In the genomic region with DNA sequence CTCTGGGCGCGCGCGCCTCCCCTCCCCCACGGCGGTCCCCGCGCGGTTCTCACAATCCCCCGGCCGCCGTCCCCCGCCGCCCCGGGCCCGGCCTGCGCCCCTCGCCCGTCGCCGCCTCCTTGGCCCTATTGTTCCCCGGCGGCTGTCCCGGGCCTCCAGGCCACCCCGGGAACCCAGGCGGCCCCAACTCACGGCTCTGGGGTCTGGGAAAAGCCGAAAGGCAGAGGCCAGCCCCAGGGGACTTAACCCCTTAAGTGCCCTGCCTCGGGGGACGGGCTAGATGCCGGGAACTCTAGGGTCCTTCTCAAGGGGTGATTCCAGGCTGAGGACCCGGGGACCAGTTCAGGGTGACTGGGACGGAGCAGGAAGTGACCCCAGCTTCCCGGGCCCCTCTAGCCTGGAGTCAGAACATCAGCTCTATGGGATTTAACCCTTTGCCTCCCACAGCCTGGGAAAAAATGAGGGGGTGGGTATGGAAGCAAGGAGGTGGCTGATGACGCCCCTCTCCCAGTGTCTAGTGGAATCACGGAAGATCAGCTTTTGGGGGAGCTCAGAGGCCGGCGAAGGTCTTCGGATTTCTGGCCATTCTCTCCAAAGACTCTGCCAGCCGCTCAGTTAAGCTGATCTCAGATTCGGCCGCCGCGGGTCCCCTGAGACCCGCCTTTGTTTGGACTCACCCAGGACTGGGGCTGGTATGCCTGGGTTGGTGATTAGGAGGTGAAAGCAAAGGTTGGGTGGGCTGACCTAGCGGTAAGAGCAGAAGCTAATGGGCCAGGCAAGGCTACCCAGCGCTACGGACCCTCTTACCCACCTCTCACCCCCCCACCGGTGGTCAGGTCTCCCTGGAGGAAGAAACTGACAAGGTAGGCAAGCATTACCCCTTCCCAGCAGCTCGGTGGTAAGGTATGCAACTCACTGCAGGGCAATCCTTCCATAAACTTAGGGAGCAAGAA, we compare ENCODE assay signal across 8 mouse cellular contexts. TPM values are rescaled to one million over a fixed set of nuclear protein-coding genes. Genes with fewer than 3 reads are reported as not detected.
DNase-seq lines count a peak whose midpoint lies in the region; ATAC-seq and TF ChIP-seq lines count a peak whose summit lies in the region.

Zfp629 (minus strand) TSS at position 907 of the 953 bp plus-strand sequence.

- no peak within 1 kb of the TSS for H3K27ac ChIP-seq in bone marrow, adult 2 months (ENCODE audit: control insufficient read depth, insufficient read depth, low read depth, low read length, poor library complexity)
- H3K27ac ChIP-seq in embryonic fibroblast, embryonic 13.5 days (ENCODE audit: insufficient read depth, low read length), result no peak within 1 kb of the TSS
- peak within 1 kb of the TSS; percentile 91 for H3K27ac ChIP-seq in heart, embryonic 12.5 days (ENCODE audit: poor library complexity, severe bottlenecking)
- H3K27ac ChIP-seq in kidney, postnatal 0 days, result peak within 1 kb of the TSS; percentile 92
- H3K27ac ChIP-seq in liver, adult 2 months (replicated peaks; ENCODE audit: insufficient read depth, low read depth, low read length), result peak within 1 kb of the TSS; percentile 86
- H3K27ac ChIP-seq in stomach, postnatal 0 days (replicated peaks), result peak within 1 kb of the TSS; percentile 83

- H3K4me3 ChIP-seq in bone marrow, adult 2 months (replicated peaks; ENCODE audit: control insufficient read depth, low read depth, low read length), result peak within 1 kb of the TSS; percentile 63
- H3K4me3 ChIP-seq in embryonic fibroblast, embryonic 13.5 days (ENCODE audit: insufficient read depth, low read length), result peak within 1 kb of the TSS; percentile 72
- peak within 1 kb of the TSS; percentile 100 for H3K4me3 ChIP-seq in heart, embryonic 12.5 days
- H3K4me3 ChIP-seq in kidney, postnatal 0 days (replicated peaks; ENCODE audit: low read depth, low read length), result peak within 1 kb of the TSS; percentile 91
- H3K4me3 ChIP-seq in liver, adult 2 months (ENCODE audit: insufficient read depth, low read depth, low read length), result peak within 1 kb of the TSS; percentile 98
- H3K4me3 ChIP-seq in myocyte, result peak within 1 kb of the TSS; percentile 80
- H3K4me3 ChIP-seq in stomach, postnatal 0 days (ENCODE audit: low read depth, low read length), result peak within 1 kb of the TSS; percentile 95

- peaks cover 35% of the 10 kb centered on the region for H3K36me3 ChIP-seq in heart, embryonic 12.5 days
- peaks cover 27% of the 10 kb centered on the region for H3K36me3 ChIP-seq in kidney, postnatal 0 days (ENCODE audit: insufficient read depth, low read length)
- no peaks in the 10 kb centered on the region; the same call in 1 of the 2 replicates for H3K36me3 ChIP-seq in liver, adult 2 months (ENCODE audit: control insufficient read depth, insufficient read depth, low read length)
- peaks cover 1% of the 10 kb centered on the region for H3K36me3 ChIP-seq in myocyte (ENCODE audit: control insufficient read depth, insufficient read depth)
- peaks cover 17% of the 10 kb centered on the region for H3K36me3 ChIP-seq in stomach, postnatal 0 days (ENCODE audit: control insufficient read depth, insufficient read depth, low read length)

- peak; percentile 46 for TF ChIP-seq EP300 in stomach, postnatal 0 days (optimal IDR thresholded peaks at IDR 0.05)

- TF ChIP-seq CTCF in bone marrow, adult 2 months (IDR thresholded peaks at IDR 0.05; ENCODE audit: control insufficient read depth, insufficient read depth, low read length), result no peak
- no peak for TF ChIP-seq CTCF in embryonic fibroblast, embryonic 13.5 days (IDR thresholded peaks at IDR 0.05; ENCODE audit: borderline replicate concordance, insufficient read depth, low read length)
- no peak for TF ChIP-seq CTCF in kidney, postnatal 0 days (IDR thresholded peaks at IDR 0.05; ENCODE audit: low read depth)
- TF ChIP-seq CTCF in liver, adult 2 months (IDR thresholded peaks at IDR 0.05; ENCODE audit: low read depth, low read length), result no peak
- no peak for TF ChIP-seq CTCF in stomach, postnatal 0 days (IDR thresholded peaks at IDR 0.05; ENCODE audit: low read depth)

- 0 out of 2 replicates have a peak, but pooled peaks cover 3% of the 10 kb centered on the region for H3K79me2 ChIP-seq in liver, adult 2 months (ENCODE audit: control insufficient read depth, insufficient read depth, low read length)
- H3K79me2 ChIP-seq in myocyte (ENCODE audit: control insufficient read depth, insufficient read depth), result peaks cover 9% of the 10 kb centered on the region

- peaks cover 24% of the 10 kb centered on the region for H3K9me3 ChIP-seq in heart, embryonic 12.5 days (replicated peaks)
- no peaks in the 10 kb centered on the region for H3K9me3 ChIP-seq in kidney, postnatal 0 days (replicated peaks; ENCODE audit: low read length)
- H3K9me3 ChIP-seq in stomach, postnatal 0 days (ENCODE audit: control insufficient read depth, low read length), result no peaks in the 10 kb centered on the region

- H3K27me3 ChIP-seq in heart, embryonic 12.5 days (replicated peaks), result no peaks in the 10 kb centered on the region
- H3K27me3 ChIP-seq in kidney, postnatal 0 days (ENCODE audit: insufficient read depth, low read length), result no peaks in the 10 kb centered on the region
- H3K27me3 ChIP-seq in liver, adult 2 months (ENCODE audit: control insufficient read depth, insufficient read depth, low read length), result no peaks in the 10 kb centered on the region
- H3K27me3 ChIP-seq in myocyte (ENCODE audit: control insufficient read depth, insufficient read depth, insufficient read length), result no peaks in the 10 kb centered on the region
- H3K27me3 ChIP-seq in stomach, postnatal 0 days (ENCODE audit: control insufficient read depth, insufficient read depth, low read length), result no peaks in the 10 kb centered on the region

- peak within 1 kb of the TSS; percentile 86 for H3K4me2 ChIP-seq in heart, embryonic 12.5 days
- peak within 1 kb of the TSS; percentile 85 for H3K4me2 ChIP-seq in kidney, postnatal 0 days (ENCODE audit: low read length)
- H3K4me2 ChIP-seq in myocyte (ENCODE audit: low read depth), result peak within 1 kb of the TSS; percentile 83
- H3K4me2 ChIP-seq in stomach, postnatal 0 days (replicated peaks; ENCODE audit: low read depth), result peak within 1 kb of the TSS; percentile 87

- under 1% methylated on average over 46 of the region's 50 CpGs for WGBS in bone marrow, adult 2 months
- under 1% methylated on average over 48 of the region's 50 CpGs for WGBS in heart, embryonic 12.5 days
- WGBS in kidney, postnatal 0 days, result 4% methylated on average over 49 of the region's 50 CpGs
- 1% methylated on average over 50 of the region's 50 CpGs for WGBS in liver, adult 2 months
- WGBS in stomach, postnatal 0 days, result 2% methylated on average over 37 of the region's 50 CpGs

- TF ChIP-seq POLR2A in bone marrow, adult 2 months (IDR thresholded peaks at IDR 0.05; ENCODE audit: borderline replicate concordance, control insufficient read depth, low read depth, low read length), result no peak
- no peak; the same call in 1 of the 2 replicates for TF ChIP-seq POLR2A in embryonic fibroblast, embryonic 13.5 days (IDR thresholded peaks at IDR 0.05; ENCODE audit: low read depth, low read length)
- TF ChIP-seq POLR2A in liver, adult 2 months (IDR thresholded peaks at IDR 0.05; ENCODE audit: extremely low read depth, insufficient read depth, low read length), result 0 out of 2 replicates have a peak, but pooled peaks have one; percentile 18
- TF ChIP-seq POLR2A in myocyte (IDR thresholded peaks at IDR 0.05; ENCODE audit: insufficient read length, low read depth), result no peak

- H3ac ChIP-seq in myocyte (ENCODE audit: control insufficient read depth, insufficient read length), result peak within 1 kb of the TSS; percentile 59

- no peaks in the 10 kb centered on the region for H3K4me1 ChIP-seq in bone marrow, adult 2 months (ENCODE audit: control insufficient read depth, insufficient read depth, low read length)
- no peaks in the 10 kb centered on the region for H3K4me1 ChIP-seq in embryonic fibroblast, embryonic 13.5 days (ENCODE audit: control insufficient read depth, insufficient read depth, low read length)
- peaks cover 20% of the 10 kb centered on the region for H3K4me1 ChIP-seq in heart, embryonic 12.5 days (replicated peaks)
- H3K4me1 ChIP-seq in kidney, postnatal 0 days (replicated peaks; ENCODE audit: insufficient read depth, low read length), result peaks cover 12% of the 10 kb centered on the region
- H3K4me1 ChIP-seq in liver, adult 2 months (ENCODE audit: control insufficient read depth, insufficient read depth, low read length), result peaks cover 3% of the 10 kb centered on the region; the same call in 1 of the 2 replicates
- H3K4me1 ChIP-seq in stomach, postnatal 0 days (replicated peaks; ENCODE audit: control insufficient read depth, insufficient read depth), result no peaks in the 10 kb centered on the region

- ATAC-seq in heart, embryonic 12.5 days (ENCODE audit: insufficient number of reproducible peaks, low FRiP score), result peak; percentile 83
- peak; percentile 90 for ATAC-seq in kidney, postnatal 0 days (replicated peaks; ENCODE audit: low FRiP score, low read depth)
- ATAC-seq in stomach, postnatal 0 days (ENCODE audit: low FRiP score, low TSS enrichment), result peak; percentile 89

- H3K9ac ChIP-seq in heart, embryonic 12.5 days, result peak within 1 kb of the TSS; percentile 99
- H3K9ac ChIP-seq in kidney, postnatal 0 days (ENCODE audit: low read depth, low read length), result peak within 1 kb of the TSS; percentile 90
- peak within 1 kb of the TSS; percentile 70 for H3K9ac ChIP-seq in liver, adult 2 months (ENCODE audit: low read depth, low read length)
- peak within 1 kb of the TSS; percentile 95 for H3K9ac ChIP-seq in stomach, postnatal 0 days (ENCODE audit: low read length)

- peak; percentile 77 for DNase-seq in 416B (ENCODE audit: low read depth)
- DNase-seq in kidney, postnatal 0 days (ENCODE audit: low spot score), result peak; percentile 92
- DNase-seq in liver, adult 2 months (ENCODE audit: extremely low read depth, low read depth, low spot score), result peak; percentile 62
- DNase-seq in stomach, postnatal 0 days (ENCODE audit: low spot score), result peak; percentile 80

TF ChIP-seq in myocyte, 11 proteins besides CTCF, POLR2A, EP300 and RAD21 (continues in another document):
- TF ChIP-seq TCF12 (IDR thresholded peaks at IDR 0.05; ENCODE audit: insufficient read depth, poor library complexity, severe bottlenecking), result no peak
- TF ChIP-seq POLR2AphosphoS2 (IDR thresholded peaks at IDR 0.05; ENCODE audit: insufficient read length, low read depth), result no peak
- no peak for TF ChIP-seq TCF3 (IDR thresholded peaks at IDR 0.05; ENCODE audit: insufficient read length, low read depth)
- TF ChIP-seq MAX (IDR thresholded peaks at IDR 0.05; ENCODE audit: low read depth), result no peak

RNA-seq across cellular contexts. Expression of gene Zfp629, which starts in this region (rescaled TPM):
- 6.3 and 14.2 TPM in 2 replicates for polyA plus RNA-seq in bone marrow, adult 2 months (2011; ENCODE audit: insufficient read depth, insufficient read length, low replicate concordance, missing spikeins)
- polyA plus RNA-seq in embryonic fibroblast, embryonic 13.5 days (2011; ENCODE audit: insufficient read length, low read depth, missing spikeins), result 9.3 and 14.9 TPM in 2 replicates
- 12.7 and 13.7 TPM in 2 replicates for polyA plus RNA-seq in heart, embryonic 12.5 days (2016; fragmentation: Nextera tagmentation; extraction: Ambion mirVana)
- polyA plus RNA-seq in kidney, postnatal 0 days (2015; fragmentation: Nextera tagmentation; extraction: Ambion mirVana), result 12.5 and 12.9 TPM in 2 replicates
- total RNA-seq in liver, adult 2 months (2014; rRNA removed), result 5.0 and 7.0 TPM in 2 replicates
- 4.8 and 5.8 TPM in 2 replicates for polyA plus RNA-seq in liver, adult 2 months (2012; rRNA removed)
- polyA plus RNA-seq in myocyte (2012; fragmentation: generic; extraction: Trizol), result 6.3 TPM
- polyA plus RNA-seq in stomach, postnatal 0 days (2015; fragmentation: Nextera tagmentation; extraction: Ambion mirVana), result 3.6 and 3.7 TPM in 2 replicates

Comparison
In these comparisons a context has a peak if more than half of its experiments do, and no peak if none do; other contexts are left out.
1. H3K27ac ChIP-seq: peak in heart, embryonic 12.5 days (single experiment), kidney, postnatal 0 days (single experiment), liver, adult 2 months (single experiment) and stomach, postnatal 0 days (single experiment); none in bone marrow, adult 2 months (single experiment) and embryonic fibroblast, embryonic 13.5 days (single experiment).
2. Peak in every context shown above with its lines, with median percentiles within 50 percentile points of each other: DNase-seq, H3K4me3 ChIP-seq, ATAC-seq, H3K4me2 ChIP-seq and H3K9ac ChIP-seq.